Mouse (Mus musculus) WW6 (cell line): ENCODE measurements around the gene 4930564D02Rik.

Source experiments
- DNase-seq: peaks from one replicate; pipeline ENCODE4 v3.0.0-alpha.2; 2013; ENCODE audit warnings: low read depth, low spot score

4930564D02Rik gene

DNA sequence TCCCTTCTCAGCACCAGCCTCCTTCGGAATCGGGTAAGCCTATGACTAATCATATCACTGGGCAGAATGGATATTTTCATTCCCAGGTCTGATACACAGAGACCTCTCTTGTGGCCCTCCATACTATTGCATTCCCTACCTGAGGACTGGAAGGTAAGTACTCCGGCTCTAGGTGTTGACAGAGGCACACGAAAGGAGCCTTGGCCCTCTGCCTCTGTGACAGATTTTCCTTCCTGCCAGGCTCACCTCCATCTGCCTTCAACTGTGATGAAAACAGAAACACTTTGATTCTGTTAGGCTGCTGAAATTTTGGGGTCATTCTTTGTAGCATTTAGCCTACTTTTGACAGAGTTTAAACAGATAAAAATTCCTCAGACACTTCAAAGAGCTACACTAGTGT lies 47.2 kb downstream of the 4930564D02Rik start:
- no peak for DNase-seq

DNA sequence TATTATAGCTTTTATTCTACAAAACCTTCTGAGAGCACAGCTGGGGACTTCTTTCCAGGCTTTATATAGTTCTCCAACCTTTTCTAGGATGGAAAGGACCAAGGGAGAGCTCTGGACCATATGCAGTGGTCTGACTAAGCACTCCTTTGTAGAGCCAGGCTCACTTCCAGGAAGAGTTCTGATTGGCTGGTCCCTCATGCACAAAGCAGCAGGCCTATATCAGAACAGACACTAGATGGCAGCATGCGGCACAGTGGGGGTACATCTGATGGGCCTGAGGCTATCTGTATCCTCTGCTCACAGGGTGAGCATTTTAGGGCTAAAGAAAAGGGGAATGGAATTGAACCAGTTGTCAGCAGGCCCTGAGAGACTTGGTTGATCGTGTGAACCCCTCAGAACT lies 47.6 kb downstream of the 4930564D02Rik start:
- DNase-seq: peak; percentile 36

DNA sequence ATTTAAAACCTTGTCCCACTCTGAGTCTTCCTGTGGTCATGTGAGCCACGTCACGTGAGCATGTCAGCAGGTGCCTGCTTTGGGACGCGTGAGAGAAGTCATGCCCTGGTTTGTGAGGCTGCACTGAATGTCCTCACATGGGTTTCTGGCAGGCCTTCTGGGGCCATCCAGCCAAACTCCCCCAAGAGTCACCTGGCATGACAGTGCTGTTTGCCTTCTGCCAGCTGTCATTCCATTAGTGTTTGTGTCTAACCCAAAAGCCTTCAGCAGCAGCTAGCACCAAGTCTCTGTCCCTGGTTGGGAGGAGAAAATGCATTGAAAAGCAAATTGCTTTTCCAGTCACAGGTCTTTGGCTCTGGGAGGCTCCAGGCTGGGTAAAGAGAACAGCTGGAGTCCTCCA lies 50.0 kb downstream of the 4930564D02Rik start:
- no peak for DNase-seq

DNA sequence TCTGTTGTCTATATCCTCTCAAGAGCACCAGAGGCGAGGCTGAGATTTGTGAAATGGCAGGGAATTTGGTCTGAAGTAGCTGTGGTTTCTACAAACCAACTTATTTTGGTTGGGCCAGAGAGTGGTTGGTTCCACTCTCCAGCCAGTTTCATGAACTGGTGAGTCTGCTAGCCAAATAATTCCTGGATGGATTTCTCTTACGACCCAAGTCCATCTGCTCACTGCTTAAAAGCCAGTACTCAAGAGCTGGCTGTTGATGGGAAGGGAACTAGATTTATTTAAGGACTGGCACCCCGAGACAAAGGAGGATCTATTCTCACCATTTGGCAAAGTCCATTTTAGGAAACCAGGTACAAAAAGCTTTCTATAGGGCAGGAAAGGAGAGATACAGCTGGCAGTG lies 57.1 kb downstream of the 4930564D02Rik start:
- no peak for DNase-seq

DNA sequence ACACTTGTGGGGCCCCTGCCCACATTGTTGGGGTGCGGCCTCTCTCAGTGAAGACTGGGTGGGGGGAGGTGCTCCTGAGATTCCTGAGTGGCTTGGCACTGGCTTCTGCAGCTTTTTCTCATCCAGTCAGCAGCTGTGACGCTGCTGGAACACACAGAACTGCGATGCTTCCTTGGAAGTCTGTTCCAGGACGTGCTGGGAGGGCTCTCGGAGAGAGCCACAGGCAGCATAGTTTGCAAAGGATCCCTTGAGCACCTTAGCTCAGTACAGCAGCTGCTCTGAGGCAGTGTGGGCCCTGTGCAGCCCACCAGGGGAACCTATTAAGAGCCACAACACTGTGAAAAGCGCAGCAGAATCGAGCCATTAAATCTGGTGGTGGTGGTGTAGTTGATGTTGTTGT lies 61.2 kb downstream of the 4930564D02Rik start:
- DNase-seq: no peak
